Mouse (Mus musculus) layer of hippocampus, adult 9-11 months (tissue): ENCODE results near the gene H3f3a.

Experiments used
- DNase-seq: peaks from one replicate; pipeline ENCODE4 v3.0.0; 2022

H3f3a gene

DNA sequence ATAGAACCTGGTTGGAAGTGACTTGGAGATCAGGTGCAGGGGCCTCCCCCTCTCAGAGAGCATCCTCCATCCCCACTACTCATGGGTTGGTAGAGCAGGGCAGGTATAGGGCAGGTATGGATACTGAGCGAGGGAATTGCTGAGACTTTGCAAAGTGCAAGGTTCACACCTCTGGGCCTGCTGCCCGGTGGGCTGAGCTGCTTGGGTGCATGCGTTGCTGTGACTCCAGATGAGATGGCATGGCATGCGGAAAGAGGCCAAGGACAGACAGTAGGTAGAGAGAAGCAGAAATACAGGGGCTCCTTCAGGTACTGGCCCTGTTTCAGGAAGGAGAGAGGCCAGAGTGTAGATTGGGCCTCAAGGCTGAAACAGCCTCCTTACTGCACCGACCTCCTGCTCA, 32.5 kb downstream of the H3f3a start:
- no peak for DNase-seq

DNA sequence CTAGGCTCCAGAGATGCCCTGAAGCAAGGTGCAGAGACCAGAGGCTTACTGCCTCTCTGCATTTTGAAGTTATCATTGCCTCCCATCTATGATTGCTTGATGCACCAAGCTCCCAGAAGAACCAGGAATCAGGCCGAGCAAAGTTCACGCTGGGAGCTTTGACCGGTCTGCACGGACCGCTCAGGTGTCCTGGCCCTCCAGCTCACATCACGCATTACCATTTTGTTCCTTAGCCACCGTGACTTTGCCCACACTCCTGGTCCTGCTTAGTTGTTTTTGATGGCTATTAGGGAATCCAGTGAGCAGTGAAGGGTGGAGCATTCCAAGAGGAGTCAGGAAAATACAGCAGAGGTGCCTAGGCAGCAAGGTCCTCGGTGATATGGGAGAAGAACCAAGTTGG, 33.5 kb downstream of the H3f3a start:
- DNase-seq: no peak

DNA sequence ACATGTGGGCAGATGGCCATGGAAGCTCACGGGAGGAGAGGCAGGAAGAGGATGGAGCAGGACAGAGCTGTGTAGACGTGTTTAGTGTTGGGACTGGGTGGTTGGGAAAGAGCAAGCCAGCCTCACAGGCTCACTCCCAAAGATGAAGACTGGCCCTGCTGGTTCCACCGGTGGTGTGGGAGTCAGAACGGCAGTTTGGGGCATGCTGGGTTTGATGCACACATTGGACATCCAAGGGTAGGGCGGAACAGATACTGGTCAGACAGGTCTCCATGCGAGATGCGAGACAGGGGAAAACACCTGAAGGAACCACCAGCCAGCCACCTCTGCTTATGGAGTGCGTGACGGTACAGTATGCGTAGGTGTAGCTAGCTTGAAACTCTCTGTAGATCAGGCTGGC, 34.8 kb downstream of the H3f3a start:
- no peak for DNase-seq

DNA sequence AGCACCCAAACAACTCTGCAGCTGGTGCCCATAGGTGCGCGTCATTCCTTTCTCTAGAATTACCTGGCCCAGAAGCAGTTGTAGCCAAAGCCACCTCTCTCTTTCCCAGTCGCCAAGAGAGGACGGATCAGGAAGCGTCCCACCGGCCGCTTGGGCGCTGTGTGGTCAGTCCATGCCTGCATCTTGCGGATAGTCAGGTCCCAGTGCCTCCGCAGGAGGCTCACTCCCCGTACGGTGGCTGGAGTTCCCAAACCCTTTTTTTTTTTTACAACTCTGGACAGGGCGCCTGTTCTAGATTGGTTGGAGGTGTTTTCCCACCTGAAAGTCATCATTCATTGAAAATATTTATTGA, 35.4 kb downstream of the H3f3a start:
- no peak for DNase-seq

- peak; percentile 76 for DNase-seq
Observed at GRCm38 (mm10) chr1:180777660-180778402, 35.9 kb downstream of the H3f3a start.

- DNase-seq: no peak
Observed at GRCm38 (mm10) chr1:180777289-180777659, 36.5 kb downstream of the H3f3a start.

DNA sequence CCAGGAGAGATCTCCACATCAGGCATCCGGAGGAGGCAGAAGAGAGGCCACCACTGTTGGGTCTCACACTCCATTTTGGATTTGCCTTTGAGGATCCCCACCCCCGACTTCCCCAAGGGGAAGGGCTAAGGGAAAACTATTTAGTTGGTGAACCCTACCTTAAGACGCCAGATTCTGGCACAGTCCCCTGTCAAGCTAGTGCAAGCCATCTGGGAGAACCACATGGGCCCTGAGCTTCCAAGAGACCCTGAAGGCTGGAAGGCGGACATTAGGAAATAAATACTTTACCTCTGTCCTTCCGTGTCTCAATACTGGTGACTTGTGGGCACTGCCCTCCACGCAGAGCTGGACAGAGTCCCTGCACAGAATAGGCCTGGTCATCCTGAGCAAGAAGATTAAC, 37.2 kb downstream of the H3f3a start:
- no peak for DNase-seq

GRCm38 (mm10) chr1:180775849-180776493, 37.8 kb downstream of the H3f3a start:
- no peak for DNase-seq

- DNase-seq: no peak
Observed at GRCm38 (mm10) chr1:180775317-180775716, 38.4 kb downstream of the H3f3a start.

DNA sequence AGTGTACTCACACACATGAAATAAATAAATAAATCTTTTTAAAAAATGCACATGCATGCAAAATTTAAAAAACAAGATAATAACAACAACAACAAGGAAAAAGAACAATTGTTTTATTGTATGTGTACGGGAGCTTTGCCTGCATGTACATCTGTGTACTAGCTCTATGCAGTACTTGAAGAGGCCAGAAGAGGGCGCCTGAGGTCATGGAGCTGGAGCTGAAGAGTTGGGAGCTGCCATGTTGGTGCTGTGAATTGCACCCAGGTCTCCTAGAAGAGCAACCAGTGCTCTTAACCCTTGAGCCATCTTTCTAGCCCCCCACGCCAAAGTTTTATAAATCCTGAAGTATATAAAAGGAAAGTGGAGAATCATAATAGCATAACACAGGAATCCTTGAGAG, 39.1 kb downstream of the H3f3a start:
- DNase-seq: no peak

- no peak for DNase-seq
Observed at GRCm38 (mm10) chr1:180772291-180772690, 41.5 kb downstream of the H3f3a start.

DNA sequence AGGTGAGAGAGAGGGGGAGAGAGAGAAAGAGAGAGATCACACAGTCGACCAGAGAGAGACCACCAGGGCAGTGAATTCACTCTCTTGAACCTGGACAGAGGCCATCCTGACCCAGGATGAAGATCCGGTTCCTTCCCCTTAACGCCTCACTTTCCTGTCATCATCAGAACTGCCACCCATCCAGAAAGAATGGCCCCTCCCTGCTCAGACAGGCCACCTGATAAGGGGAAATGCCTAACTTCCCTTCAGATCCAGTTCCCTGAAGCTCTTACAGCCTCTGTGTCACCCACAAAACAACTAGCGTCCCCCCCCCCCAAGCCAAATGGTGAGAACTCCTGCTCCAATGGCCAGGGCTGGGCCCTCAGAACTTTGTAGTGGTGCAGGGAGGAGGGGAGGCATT, 42.0 kb downstream of the H3f3a start:
- no peak for DNase-seq

GRCm38 (mm10) chr1:180771306-180771705, 42.4 kb downstream of the H3f3a start:
- no peak for DNase-seq

- DNase-seq: peak; percentile 54
Observed at GRCm38 (mm10) chr1:180768334-180769168, 45.2 kb downstream of the H3f3a start.

GRCm38 (mm10) chr1:180767541-180768333, 46.0 kb downstream of the H3f3a start:
- DNase-seq: no peak

GRCm38 (mm10) chr1:180766557-180766956, 47.2 kb downstream of the H3f3a start:
- no peak for DNase-seq

- DNase-seq: no peak
Observed at GRCm38 (mm10) chr1:180765393-180765792, 48.4 kb downstream of the H3f3a start.

- DNase-seq: peak; percentile 82
Observed at GRCm38 (mm10) chr1:180763828-180764227, 49.9 kb downstream of the H3f3a start.

DNA sequence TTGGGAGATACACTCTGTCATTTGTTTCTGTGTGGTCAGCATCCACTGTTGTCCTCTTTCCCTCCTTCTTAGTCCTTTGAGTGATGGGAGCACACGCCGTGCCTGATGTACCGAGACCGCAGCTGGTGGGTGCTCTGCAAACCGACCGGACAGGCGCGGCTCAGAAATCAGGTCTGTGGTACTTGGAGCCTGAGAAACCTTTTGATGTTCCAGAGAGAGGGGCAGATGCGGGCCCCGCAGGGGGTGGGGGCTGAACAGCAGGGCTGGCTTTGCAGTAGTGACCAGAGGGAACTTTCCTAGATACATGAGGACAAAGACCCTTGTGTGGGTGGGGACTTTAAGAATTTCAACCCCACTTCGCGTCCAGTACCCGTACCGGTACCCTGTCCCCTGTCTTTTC, 50.4 kb downstream of the H3f3a start:
- DNase-seq: no peak

GRCm38 (mm10) chr1:180762679-180763078, 51.1 kb downstream of the H3f3a start:
- DNase-seq: no peak

GRCm38 (mm10) chr1:180762180-180762579, 51.6 kb downstream of the H3f3a start:
- no peak for DNase-seq

- no peak for DNase-seq
Observed at GRCm38 (mm10) chr1:180757956-180758520, 55.7 kb downstream of the H3f3a start.
